Mouse (Mus musculus): Measurements from ENCODE around the gene Ubn1. TPM values are rescaled to one million over a fixed set of nuclear protein-coding genes. Genes with fewer than 3 reads are reported as not detected.

Ubn1 gene
- total RNA-seq, 2 experiments from 2014 or later: 32.9 to 34.6 TPM

DNA sequence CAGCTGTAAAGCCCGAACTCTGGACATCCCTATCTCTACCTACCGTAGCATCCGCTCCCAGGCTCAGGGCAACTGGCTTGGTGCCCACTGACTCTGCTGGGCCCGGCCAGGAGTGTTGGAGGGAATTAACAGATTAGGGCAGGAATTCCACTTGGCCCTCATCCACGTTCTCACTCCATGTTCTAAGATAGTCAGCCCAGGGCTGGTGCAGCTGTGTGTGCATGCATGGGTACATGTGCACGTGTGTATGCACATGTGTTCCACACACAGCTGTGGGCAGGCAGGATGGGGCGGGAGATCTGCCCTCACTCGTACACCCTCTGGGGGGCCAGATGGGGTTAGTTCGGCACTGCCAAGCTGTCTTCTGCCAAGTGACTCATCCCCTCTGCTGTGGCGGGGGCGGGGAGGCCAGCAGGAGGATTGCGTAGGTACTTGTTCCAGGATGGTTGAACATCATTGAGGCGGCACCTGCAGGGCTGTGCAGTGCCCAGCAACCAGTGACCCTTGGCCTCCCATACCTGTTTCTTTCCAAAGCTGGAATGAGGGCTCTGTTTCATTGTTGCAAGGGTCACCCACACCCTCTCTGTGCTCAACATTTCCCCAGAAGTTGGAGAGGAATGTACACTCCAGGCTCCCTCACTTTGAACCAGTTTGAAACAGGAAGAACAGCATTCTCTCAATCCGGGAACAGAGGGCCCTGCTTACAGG, 84.9 kb downstream of the Ubn1 start:
- DNase-seq: peak; percentile 60 to 76
- intact Hi-C loops (cut with DNase I): no loop called here

DNA sequence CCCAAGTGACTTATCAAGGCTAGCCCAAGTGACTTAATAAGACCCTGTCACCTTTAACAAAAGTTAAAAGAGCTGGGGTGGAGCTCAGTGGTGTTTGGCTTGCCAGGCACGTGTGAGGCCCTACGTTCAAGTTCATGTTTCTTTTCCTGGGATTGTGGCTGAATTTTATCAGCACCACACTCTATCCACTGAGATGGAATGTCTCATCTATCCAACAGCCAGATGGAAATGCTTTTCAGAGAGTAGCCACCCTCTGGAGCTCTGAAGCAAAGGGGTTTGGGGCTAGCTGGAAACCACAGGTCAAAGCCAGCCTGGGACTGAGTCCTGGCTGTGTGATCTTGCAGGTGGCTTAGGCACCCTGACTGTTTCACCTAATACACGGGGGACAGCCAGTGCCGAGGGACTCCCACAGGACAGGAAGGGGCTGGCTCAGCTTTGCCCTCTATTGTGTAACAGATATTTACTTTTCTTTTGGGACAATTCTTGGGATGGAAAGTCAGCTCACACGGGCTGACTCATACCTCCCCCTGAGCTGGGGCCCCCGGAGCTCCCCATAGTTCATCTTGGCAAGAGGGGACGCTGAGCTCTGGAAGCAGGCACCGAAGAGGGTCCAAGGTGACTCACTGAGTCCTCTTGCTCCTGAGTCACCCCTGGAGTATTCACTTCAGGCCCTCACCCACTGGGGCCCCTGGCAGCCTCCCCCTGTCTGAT, 85.8 kb downstream of the Ubn1 start:
- intact Hi-C loops (cut with DNase I): no loop called here

More for the DNA sequence above, 85.8 kb downstream of the Ubn1 start:
- DNase-seq: peak in 1 of 2 experiments; percentile 23

Other genes starting within 250 kb of the Ubn1 start
- under 1 TPM in 1 of 2 experiments, not detected in 1; 0.14 TPM for gene 4930562C15Rik, start 214.6 kb upstream of the Ubn1 start, total RNA-seq (2021)
- gene Ubald1, start 169.7 kb upstream of the Ubn1 start, total RNA-seq (2021): 10 to 100 TPM; 21.3 to 23.1 TPM
- gene Mgrn1, start 163.8 kb upstream of the Ubn1 start, total RNA-seq (2021): 100 to 1,000 TPM; 151 to 161 TPM
- gene Nudt16l1, start 111.3 kb upstream of the Ubn1 start, total RNA-seq (2021): 10 to 100 TPM; 31.4 to 32.3 TPM
- gene Anks3, start 85.9 kb upstream of the Ubn1 start, total RNA-seq (2021): 10 to 100 TPM; 15.3 to 16.3 TPM
- gene Sept12, start 52.2 kb upstream of the Ubn1 start, total RNA-seq (2021): not detected
- not detected for gene Smim22, start 42.8 kb upstream of the Ubn1 start, total RNA-seq (2021)
- gene Rogdi, start 36.5 kb upstream of the Ubn1 start, total RNA-seq (2021): 10 to 100 TPM; 22.8 to 24.8 TPM
- 10 to 100 TPM; 50.9 to 51.0 TPM for gene Glyr1, start 194 bp upstream of the Ubn1 start, total RNA-seq (2021)
- gene Ppl, start 82.4 kb downstream of the Ubn1 start, total RNA-seq (2021): 1 to 10 TPM; 3.3 to 3.9 TPM
- gene Sec14l5, start 97.1 kb downstream of the Ubn1 start, total RNA-seq (2021): under 1 TPM; 0.36 to 0.41 TPM
- gene Nagpa, start 154.0 kb downstream of the Ubn1 start, total RNA-seq (2021): 10 to 100 TPM in 1 of 2 experiments, 1 to 10 TPM in 1; 8.8 to 10.4 TPM
- 10 to 100 TPM; 29.1 to 31.6 TPM for gene AU021092, start 172.2 kb downstream of the Ubn1 start, total RNA-seq (2021)
- 10 to 100 TPM; 14.8 to 15.3 TPM for gene Alg1, start 183.6 kb downstream of the Ubn1 start, total RNA-seq (2021)
- 1 to 10 TPM; 9.2 to 9.3 TPM for gene Eef2kmt, start 205.9 kb downstream of the Ubn1 start, total RNA-seq (2021)

Measured in heart, postnatal 14 days (tissue).